Mouse (Mus musculus) bone marrow macrophage, adult 2 months (primary cell): ENCODE measurements around the gene Neu1. TPM values are rescaled to one million over a fixed set of nuclear protein-coding genes. Genes with fewer than 3 reads are reported as not detected.
"Not testable (repeated sequence)": the region's sequence is repeated elsewhere in the genome, so short reads cannot be mapped to it uniquely, and the experiment has no call there.

ENCODE experiments used
- H3K27ac ChIP-seq: 2 replicates; pipeline ENCODE4 v1.5.1; 2012; ENCODE audit warnings: low read depth, low read length; ENCODE audit not compliant: insufficient read depth
- H3K4me1 ChIP-seq: 2 replicates; pipeline ENCODE4 v1.6.1; 2012; ENCODE audit warnings: low read length; ENCODE audit not compliant: control insufficient read depth, insufficient read depth
- H3K4me3 ChIP-seq: 2 replicates; pipeline ENCODE4 v1.5.1; 2012; ENCODE audit warnings: mild to moderate bottlenecking, low read length, moderate library complexity; ENCODE audit not compliant: insufficient read depth
- CTCF ChIP-seq: IDR thresholded peaks from 2 replicates; pipeline ENCODE4 v1.5.1; 2012; ENCODE audit warnings: low read depth, mild to moderate bottlenecking, low read length, moderate library complexity
- POLR2A ChIP-seq: IDR thresholded peaks from 2 replicates; pipeline ENCODE4 v1.6.1; 2012; ENCODE audit warnings: mild to moderate bottlenecking, low read depth, low read length, borderline replicate concordance
- polyA plus RNA-seq: library from polyadenylated mRNA; stranded (reverse); fragments of >200 nt; gene quantifications from 2 replicates; pipeline ENCODE4 v1.2.4, GENCODE M21; 2012; ENCODE audit not compliant: missing spikeins, insufficient read depth, insufficient read length

Gene Neu1
- polyA plus RNA-seq, 1 experiment, result 73.6 TPM

DNA sequence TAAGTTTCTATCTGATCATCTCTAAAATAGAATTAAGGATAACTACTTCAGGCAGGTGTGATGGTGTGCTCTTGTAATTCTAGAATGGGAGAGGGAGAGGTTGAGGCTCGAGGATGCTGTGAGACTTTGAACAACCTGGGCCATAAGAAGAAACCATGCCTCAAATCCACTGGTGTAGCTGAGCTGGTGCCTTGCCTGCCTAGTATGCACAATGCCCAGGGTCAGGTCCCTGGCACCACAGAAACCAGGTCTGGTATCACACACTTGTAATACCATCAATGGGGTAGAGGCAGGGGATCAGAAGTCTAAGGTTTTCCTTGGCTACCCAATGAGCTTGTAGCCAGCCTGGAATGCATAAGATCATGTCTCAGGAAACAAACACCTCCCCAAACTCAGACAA, 31.8 kb downstream of the Neu1 start:
- TF ChIP-seq CTCF, result no peak
- H3K4me3 ChIP-seq, result no peak overlapping the region

DNA sequence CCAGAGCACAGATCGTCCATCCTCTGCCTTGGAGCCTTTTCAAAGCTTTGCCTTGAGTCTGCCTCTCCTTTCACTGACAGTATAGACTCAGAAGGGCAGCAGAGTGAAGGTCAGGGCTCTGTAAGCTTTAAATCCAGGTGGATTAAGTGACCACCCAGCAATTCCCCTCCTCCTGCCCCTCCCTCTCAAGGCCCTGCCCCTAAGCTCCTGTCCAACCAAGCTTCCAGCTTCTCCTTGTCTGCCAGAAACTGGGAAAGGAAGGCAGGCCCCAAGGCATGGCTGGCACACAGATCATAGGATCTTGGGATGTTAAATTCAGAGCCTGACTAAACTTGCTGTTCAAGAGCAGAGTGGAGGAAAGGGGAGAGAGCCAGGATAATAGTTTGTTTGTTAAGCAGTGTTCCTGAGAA, 33.6 kb downstream of the Neu1 start:
- Histone ChIP-seq H3K4me1 (peaks cover 19% of the 10 kb centered on the region), H3K27ac (no peak overlapping the region), H3K4me3 (no peak overlapping the region)
- no peak for TF ChIP-seq CTCF
- TF ChIP-seq POLR2A, result no peak

More for the DNA sequence above, 31.8 kb downstream of the Neu1 start:
- no peak overlapping the region for H3K27ac ChIP-seq
- peaks cover 19% of the 10 kb centered on the region for H3K4me1 ChIP-seq

DNA sequence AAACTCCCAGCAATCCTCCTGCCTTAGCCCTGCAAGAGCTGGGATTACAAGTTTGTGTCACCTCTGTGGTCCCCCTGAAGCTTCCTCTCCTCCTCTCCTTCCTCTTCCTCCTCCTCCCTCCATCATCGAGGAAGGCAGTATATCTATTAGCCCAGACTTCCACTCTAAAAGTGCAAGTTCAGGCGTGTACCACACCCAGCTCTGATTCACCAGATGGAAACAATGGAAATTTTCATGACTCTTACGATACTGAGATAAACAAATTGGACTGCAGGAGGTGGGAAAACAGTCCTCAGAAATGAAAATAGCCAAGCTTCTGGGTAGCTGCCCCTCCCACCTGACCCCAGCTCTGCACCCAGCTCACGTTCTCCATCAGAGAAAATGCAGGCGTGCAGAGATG, 34.6 kb downstream of the Neu1 start:
- H3K4me3 ChIP-seq, result no peak overlapping the region
- H3K27ac ChIP-seq, result no peak overlapping the region
- peaks cover 14% of the 10 kb centered on the region for H3K4me1 ChIP-seq
- no peak for TF ChIP-seq POLR2A
- TF ChIP-seq CTCF, result no peak

DNA sequence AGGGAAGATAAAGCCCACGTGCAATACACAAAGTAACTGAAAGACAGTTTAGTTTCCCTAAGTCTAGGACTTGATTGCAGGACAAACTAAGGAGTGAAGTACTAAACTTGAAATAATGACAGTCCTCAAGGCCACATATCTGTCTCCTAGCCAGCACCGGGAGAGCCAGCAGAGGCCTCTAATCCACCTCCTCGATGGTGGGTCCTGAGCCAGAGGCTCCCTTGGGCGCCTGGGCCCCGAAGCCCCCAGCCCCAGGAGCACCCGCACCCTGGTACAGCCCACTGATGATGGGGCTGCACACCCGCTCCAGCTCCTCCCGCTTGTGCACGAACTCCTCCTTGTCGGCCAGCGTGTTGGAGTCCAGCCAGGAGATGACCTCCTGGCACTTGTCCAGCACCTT, 38.8 kb downstream of the Neu1 start, which contains the start of gene Gm20481:
TSS of gene Gm20481 (plus strand) at position 91 of the 400 bp plus-strand sequence.
- peaks cover 17% of the 10 kb centered on the region for H3K4me1 ChIP-seq
- H3K4me3 ChIP-seq, H3K27ac ChIP-seq: not testable (repeated sequence)

DNA sequence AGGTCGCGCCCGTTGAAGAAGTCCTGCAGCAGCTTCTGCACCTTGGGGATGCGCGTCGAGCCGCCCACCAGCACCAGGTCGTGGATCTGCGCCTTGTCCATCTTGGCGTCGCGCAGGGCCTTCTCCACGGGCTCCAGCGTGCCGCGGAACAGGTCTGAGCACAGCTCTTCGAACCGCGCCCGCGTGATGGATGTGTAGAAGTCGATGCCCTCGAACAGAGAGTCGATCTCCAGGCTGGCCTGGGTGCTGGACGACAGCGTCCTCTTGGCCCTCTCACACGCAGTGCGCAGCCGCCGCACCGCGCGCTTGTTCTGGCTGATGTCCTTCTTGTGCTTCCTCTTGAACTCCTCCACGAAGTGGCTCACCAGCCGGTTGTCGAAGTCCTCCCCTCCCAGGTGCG, 39.8 kb downstream of the Neu1 start:
- H3K4me1 ChIP-seq, result peaks cover 15% of the 10 kb centered on the region
- H3K4me3 ChIP-seq, H3K27ac ChIP-seq: not testable (repeated sequence)

DNA sequence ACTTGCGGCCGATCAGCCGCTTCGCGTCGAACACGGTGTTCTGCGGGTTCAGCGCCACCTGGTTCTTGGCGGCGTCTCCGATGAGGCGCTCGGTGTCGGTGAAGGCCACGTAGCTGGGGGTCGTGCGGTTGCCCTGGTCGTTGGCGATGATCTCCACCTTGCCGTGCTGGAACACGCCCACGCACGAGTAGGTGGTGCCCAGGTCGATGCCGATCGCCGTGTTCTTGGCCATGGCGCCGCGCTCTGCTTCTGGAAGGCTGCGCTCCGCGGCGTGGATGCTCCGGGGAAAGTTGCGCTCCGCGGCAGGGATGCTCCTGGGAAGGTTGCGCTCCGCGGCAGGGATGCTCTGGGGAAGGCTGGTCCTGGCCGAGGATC, 40.6 kb downstream of the Neu1 start:
- not testable (repeated sequence) for H3K27ac ChIP-seq
- H3K4me1 ChIP-seq, result peaks cover 14% of the 10 kb centered on the region
- H3K4me3 ChIP-seq, result peak overlapping the region; percentile 54

DNA sequence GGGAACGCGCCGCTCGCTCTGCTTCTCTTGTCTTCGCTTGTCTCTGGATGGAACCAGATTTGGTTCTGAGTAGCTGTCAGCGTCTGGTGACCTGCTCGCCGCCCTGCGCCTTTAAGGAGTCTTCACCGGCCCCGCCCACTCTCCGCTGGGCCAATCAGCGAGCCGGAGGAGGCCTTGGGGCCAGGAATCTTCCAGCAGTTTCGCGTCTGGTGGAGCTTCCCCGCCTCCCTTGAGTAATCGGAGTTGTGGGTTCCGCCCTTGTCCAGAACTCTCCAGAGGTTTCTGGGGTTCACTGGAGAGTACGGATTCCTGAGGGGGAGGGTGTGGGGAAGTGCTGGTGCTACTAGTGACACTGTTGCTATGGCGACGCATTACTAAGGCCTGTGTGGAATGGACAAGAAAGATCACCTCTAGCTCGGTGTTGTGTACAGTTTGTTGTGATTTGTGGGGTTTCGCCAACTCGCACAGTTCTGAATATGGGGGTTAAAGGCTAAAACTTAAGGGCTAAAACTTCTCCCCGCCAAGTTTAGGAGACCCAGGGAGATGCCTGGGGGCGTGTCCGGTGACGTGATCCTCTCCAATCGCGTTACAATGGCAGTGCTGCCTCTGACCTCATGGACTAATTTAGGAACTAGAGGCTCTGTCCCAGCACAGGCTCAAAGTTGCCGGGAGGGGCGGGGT, 41.2 kb downstream of the Neu1 start, which contains the start of the genes Hspa1a and Hspa1l:
TSS of gene Hspa1a (minus strand) at position 88 of the 681 bp plus-strand sequence.
TSS of gene Hspa1l (plus strand) at position 635 of the 681 bp plus-strand sequence.
- H3K4me3 ChIP-seq, result peak within 1 kb of the TSS; percentile 54
- peaks cover 14% of the 10 kb centered on the region for H3K4me1 ChIP-seq
- H3K27ac ChIP-seq, result peak within 1 kb of the TSS; percentile 55

DNA sequence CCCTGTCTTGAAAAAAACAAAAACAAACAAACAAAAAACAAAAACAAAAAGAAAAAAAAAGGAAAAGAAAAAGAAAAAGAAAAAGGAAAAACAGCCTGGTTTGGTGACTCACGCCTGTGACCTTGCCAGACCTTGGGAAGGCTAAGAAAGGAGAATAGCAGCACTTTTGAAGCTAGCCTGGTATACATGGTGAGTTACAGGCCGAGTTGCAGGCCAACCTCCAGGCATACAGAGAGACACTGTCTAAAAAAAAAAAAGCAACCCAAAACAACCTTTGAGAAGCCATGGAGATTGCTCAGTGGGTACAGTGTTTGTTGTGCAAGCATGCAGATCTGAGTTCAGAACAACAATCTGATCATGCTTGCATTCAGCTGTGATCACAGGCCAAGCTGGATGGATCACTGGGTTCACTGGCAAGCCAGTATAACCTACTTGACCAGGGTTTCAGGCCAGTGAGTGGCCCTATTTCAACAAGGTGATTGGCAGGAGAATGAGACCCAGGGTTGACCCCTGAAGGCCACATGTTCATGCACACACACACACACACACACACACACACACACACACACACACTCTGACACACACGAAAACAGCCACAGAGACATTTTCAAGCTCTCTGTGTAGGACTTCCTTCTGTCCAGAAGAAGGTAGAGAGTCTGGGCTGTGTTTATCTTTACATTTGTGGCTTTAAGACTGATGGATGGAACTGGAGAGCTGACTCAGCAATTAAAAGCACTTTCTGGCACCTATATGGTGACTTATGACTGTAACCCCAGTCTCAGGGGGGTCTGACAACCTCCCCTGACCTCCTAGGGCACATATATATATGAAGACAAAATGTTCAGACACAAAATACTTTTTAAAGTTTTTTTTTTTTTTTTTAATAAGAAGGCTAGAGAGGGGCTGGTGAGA, 44.8 kb downstream of the Neu1 start:
- Histone ChIP-seq H3K27ac (no peak overlapping the region), H3K4me3 (no peak overlapping the region), H3K4me1 (peaks cover 18% of the 10 kb centered on the region)
- TF ChIP-seq CTCF (no peak), POLR2A (no peak)

DNA sequence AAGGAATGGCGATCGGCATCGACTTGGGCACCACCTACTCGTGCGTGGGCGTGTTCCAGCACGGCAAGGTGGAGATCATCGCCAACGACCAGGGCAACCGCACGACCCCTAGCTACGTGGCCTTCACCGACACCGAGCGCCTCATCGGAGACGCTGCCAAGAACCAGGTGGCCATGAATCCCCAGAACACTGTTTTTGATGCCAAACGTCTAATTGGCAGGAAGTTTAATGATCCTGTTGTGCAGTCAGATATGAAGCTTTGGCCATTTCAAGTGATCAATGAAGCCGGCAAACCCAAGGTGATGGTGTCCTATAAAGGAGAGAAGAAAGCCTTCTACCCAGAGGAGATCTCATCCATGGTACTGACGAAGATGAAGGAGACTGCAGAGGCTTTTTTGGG, 45.9 kb downstream of the Neu1 start:
- Histone ChIP-seq H3K4me1 (peaks cover 18% of the 10 kb centered on the region), H3K4me3 (no peak overlapping the region), H3K27ac (no peak overlapping the region)
- no peak for TF ChIP-seq POLR2A
- no peak for TF ChIP-seq CTCF

DNA sequence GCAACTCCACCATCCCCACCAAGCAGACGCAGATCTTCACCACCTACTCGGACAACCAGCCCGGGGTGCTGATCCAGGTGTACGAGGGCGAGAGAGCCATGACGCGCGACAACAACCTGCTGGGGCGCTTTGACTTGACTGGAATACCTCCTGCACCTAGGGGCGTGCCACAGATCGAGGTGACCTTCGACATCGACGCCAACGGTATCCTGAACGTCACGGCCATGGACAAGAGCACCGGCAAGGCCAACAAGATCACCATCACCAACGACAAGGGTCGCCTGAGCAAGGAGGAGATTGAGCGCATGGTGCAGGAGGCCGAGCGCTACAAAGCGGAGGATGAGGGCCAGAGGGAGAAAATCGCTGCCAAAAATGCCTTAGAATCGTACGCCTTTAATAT, 47.2 kb downstream of the Neu1 start:
- Histone ChIP-seq H3K27ac (no peak overlapping the region), H3K4me3 (no peak overlapping the region), H3K4me1 (peaks cover 11% of the 10 kb centered on the region)
- TF ChIP-seq CTCF (no peak), POLR2A (no peak)
